Mouse (Mus musculus): ENCODE measurements at regions not wholly inside any gene's neighbourhood (a gene's known extent, or its start where the extent isn't known, plus 50 kb on each side); places are given as distances from the start of the nearest gene placed in this dataset.

GRCm38 (mm10) chr3:18645927-18646326 lies 697.7 kb downstream of the Cypt12 start:
- Histone ChIP-seq H3K4me2 (ENCODE audit: insufficient read depth, low read depth, poor library complexity, severe bottlenecking) (no peak overlapping the region), H3K4me1 (ENCODE audit: control insufficient read depth in 1 of 2, insufficient read depth in 2 of 2) (peaks cover 0 to under 1% of the 10 kb centered on the region in 2 experiments; a peak in 1 of 4 replicates), H3K9ac (ENCODE audit: insufficient read depth, low read depth) (no peak overlapping the region), H3K36me3 (replicated peaks in 1 of 2; ENCODE audit: control insufficient read depth in 1 of 2, insufficient read depth in 1 of 2, low read length in 1 of 2) (no peaks in the 10 kb centered on the region), H3K27ac (ENCODE audit: insufficient read depth, low read depth) (no peak overlapping the region), H3K79me2 (replicated peaks; ENCODE audit: control insufficient read depth, extremely low read depth, insufficient read depth, poor library complexity, severe bottlenecking) (no peaks in the 10 kb centered on the region), H3K27me3 (replicated peaks) (no peaks in the 10 kb centered on the region), H3K9me3 (replicated peaks; ENCODE audit: low read length) (no peaks in the 10 kb centered on the region), H3K4me3 (replicated peaks in 1 of 3; ENCODE audit: low read depth in 2 of 3, low read length in 2 of 3, poor library complexity in 1 of 3) (no peak overlapping the region)
- in situ Hi-C loops (cut with MboI; ENCODE audit: low pct_ligation_motif_present, low pct_unique_long_range_greater_than_20kb, low sequenced_read_pairs): no loop called here
- TF ChIP-seq MAZ (IDR thresholded peaks at IDR 0.05; ENCODE audit: low read depth, low read length) (no peak), SMC3 (IDR thresholded peaks at IDR 0.05; ENCODE audit: low read depth, low read length) (no peak), POLR2A (IDR thresholded peaks at IDR 0.05; ENCODE audit: low read depth, low read length) (no peak), CHD2 (IDR thresholded peaks at IDR 0.05; ENCODE audit: low read length) (no peak), MEF2A (IDR thresholded peaks at IDR 0.05; ENCODE audit: borderline replicate concordance, low read depth, low read length) (no peak), RCOR1 (conservative IDR thresholded peaks at IDR 0.05; ENCODE audit: low read depth, low read length) (no peak), JUND (conservative IDR thresholded peaks at IDR 0.05; ENCODE audit: low read depth, low read length) (no peak), MAFK (IDR thresholded peaks at IDR 0.05; ENCODE audit: insufficient replicate concordance, low read length) (no peak), ELF1 (IDR thresholded peaks at IDR 0.05; ENCODE audit: low read depth, low read length) (no peak), CHD1 (IDR thresholded peaks at IDR 0.05; ENCODE audit: low read depth, low read length) (no peak), IRF4 (IDR thresholded peaks at IDR 0.05; ENCODE audit: low read depth, low read length) (no peak), PAX5 (IDR thresholded peaks at IDR 0.05; ENCODE audit: low read length) (no peak), ZNF384 (IDR thresholded peaks at IDR 0.05; ENCODE audit: low read depth, low read length) (no peak)
- dilution Hi-C loops (cut with MboI; ENCODE audit: extremely low pct_ligation_motif_present, extremely low pct_unique_long_range_greater_than_20kb, low sequenced_read_pairs): no loop called here
- no peak for DNase-seq (ENCODE audit: extremely low read depth)

- Histone ChIP-seq H3K9ac (ENCODE audit: insufficient read depth, low read depth) (no peak overlapping the region), H3K4me1 (ENCODE audit: control insufficient read depth in 1 of 2, insufficient read depth in 2 of 2) (no peaks in the 10 kb centered on the region), H3K36me3 (replicated peaks in 1 of 2; ENCODE audit: control insufficient read depth in 1 of 2, insufficient read depth in 1 of 2, low read length in 1 of 2) (no peaks in the 10 kb centered on the region), H3K27me3 (replicated peaks) (no peaks in the 10 kb centered on the region), H3K27ac (ENCODE audit: insufficient read depth, low read depth) (no peak overlapping the region), H3K79me2 (replicated peaks; ENCODE audit: control insufficient read depth, extremely low read depth, insufficient read depth, poor library complexity, severe bottlenecking) (no peaks in the 10 kb centered on the region), H3K4me2 (ENCODE audit: insufficient read depth, low read depth, poor library complexity, severe bottlenecking) (no peak overlapping the region), H3K4me3 (replicated peaks in 1 of 3; ENCODE audit: low read depth in 2 of 3, low read length in 2 of 3, poor library complexity in 1 of 3) (no peak overlapping the region), H3K9me3 (replicated peaks; ENCODE audit: low read length) (no peaks in the 10 kb centered on the region)
- no peak for TF ChIP-seq EP300 (IDR thresholded peaks at IDR 0.05; ENCODE audit: low read length)
- TF ChIP-seq ELF1 (IDR thresholded peaks at IDR 0.05; ENCODE audit: low read depth, low read length): no peak
- TF ChIP-seq MAX (IDR thresholded peaks at IDR 0.05; ENCODE audit: low read length): no peak
- no peak for TF ChIP-seq ETS1 (conservative IDR thresholded peaks at IDR 0.05; ENCODE audit: low read depth, low read length)
- dilution Hi-C loops (cut with MboI; ENCODE audit: extremely low pct_ligation_motif_present, extremely low pct_unique_long_range_greater_than_20kb, low sequenced_read_pairs): no loop called here
- in situ Hi-C loops (cut with MboI; ENCODE audit: low pct_ligation_motif_present, low pct_unique_long_range_greater_than_20kb, low sequenced_read_pairs): no loop called here
- no peak for DNase-seq (ENCODE audit: extremely low read depth)
These were observed 705.3 kb downstream of the Cypt12 start for GRCm38 (mm10) chr3:18653557-18653956.

DNA sequence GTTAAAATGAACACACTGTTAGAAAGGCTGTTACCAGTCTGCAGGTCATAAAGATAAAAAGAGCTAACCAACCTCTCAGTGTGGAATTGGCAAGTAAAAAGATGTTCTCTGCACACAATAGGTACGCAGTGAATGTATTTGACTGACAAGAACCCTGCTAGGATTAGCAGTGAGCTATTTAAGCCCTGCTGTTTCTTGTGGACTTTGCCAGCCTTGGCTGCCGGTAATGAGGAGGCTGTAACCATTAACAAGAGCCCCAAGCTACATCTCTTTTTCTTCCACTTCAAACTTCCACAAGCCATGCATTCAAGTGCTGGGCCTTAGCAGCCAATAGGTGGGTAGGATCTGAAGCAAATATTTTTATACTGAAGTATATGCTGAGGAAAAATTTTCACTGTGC lies 717.5 kb downstream of the Cypt12 start:
- dilution Hi-C loops (cut with MboI; ENCODE audit: extremely low pct_ligation_motif_present, extremely low pct_unique_long_range_greater_than_20kb, low sequenced_read_pairs): no loop called here
- Histone ChIP-seq H3K27me3 (replicated peaks) (no peaks in the 10 kb centered on the region), H3K4me2 (ENCODE audit: insufficient read depth, low read depth, poor library complexity, severe bottlenecking) (no peak overlapping the region), H3K36me3 (replicated peaks in 1 of 2; ENCODE audit: control insufficient read depth in 1 of 2, insufficient read depth in 1 of 2, low read length in 1 of 2) (no peaks in the 10 kb centered on the region), H3K27ac (ENCODE audit: insufficient read depth, low read depth) (no peak overlapping the region), H3K9ac (ENCODE audit: insufficient read depth, low read depth) (no peak overlapping the region), H3K79me2 (replicated peaks; ENCODE audit: control insufficient read depth, extremely low read depth, insufficient read depth, poor library complexity, severe bottlenecking) (no peaks in the 10 kb centered on the region), H3K9me3 (replicated peaks; ENCODE audit: low read length) (no peaks in the 10 kb centered on the region), H3K4me1 (ENCODE audit: control insufficient read depth in 1 of 2, insufficient read depth in 2 of 2) (no peaks in the 10 kb centered on the region), H3K4me3 (replicated peaks in 1 of 3; ENCODE audit: low read depth in 2 of 3, low read length in 2 of 3, poor library complexity in 1 of 3) (no peak overlapping the region)
- in situ Hi-C loops (cut with MboI; ENCODE audit: low pct_ligation_motif_present, low pct_unique_long_range_greater_than_20kb, low sequenced_read_pairs): no loop called here
- no peak for TF ChIP-seq ZKSCAN1 (IDR thresholded peaks at IDR 0.05; ENCODE audit: borderline replicate concordance, low read depth, low read length)
- no peak for TF ChIP-seq SMC3 (IDR thresholded peaks at IDR 0.05; ENCODE audit: low read depth, low read length)
- DNase-seq (ENCODE audit: extremely low read depth): no peak

Data from CH12.LX (cell line).